Mouse (Mus musculus): ENCODE results near the gene Nae1. TPM values are rescaled to one million over a fixed set of nuclear protein-coding genes. Genes with fewer than 3 reads are reported as not detected.

Nae1 gene
- total and polyA plus RNA-seq, 3 experiments: 39.2 to 41.9 TPM; not detected in 1

- no peak for TF ChIP-seq NRF1 (IDR thresholded peaks at IDR 0.05; ENCODE audit: insufficient read depth, low read depth, low read length, poor library complexity, severe bottlenecking)
- no peak for TF ChIP-seq UBTF (IDR thresholded peaks at IDR 0.05; ENCODE audit: borderline replicate concordance, insufficient read depth, low read depth, low read length)
- no peak for TF ChIP-seq POLR2AphosphoS5 (IDR thresholded peaks at IDR 0.05; ENCODE audit: borderline replicate concordance, low read depth, low read length)
- 0 out of 2 replicates have a peak, but pooled peaks have one; percentile 14 for TF ChIP-seq GATA1 (IDR thresholded peaks at IDR 0.05; ENCODE audit: low read depth, low read length)
- TF ChIP-seq MYB (IDR thresholded peaks at IDR 0.05; ENCODE audit: low read depth, low read length): no peak
- TF ChIP-seq MYC (IDR thresholded peaks at IDR 0.05; ENCODE audit: low read depth, low read length): peak; percentile 49; the same call in 1 of the 2 replicates
- TF ChIP-seq MAZ (IDR thresholded peaks at IDR 0.05; ENCODE audit: low read depth, low read length): no peak
- TF ChIP-seq CHD2 (IDR thresholded peaks at IDR 0.05; ENCODE audit: low read length): no peak
- TF ChIP-seq CHD1 (IDR thresholded peaks at IDR 0.05; ENCODE audit: low read depth, low read length): no peak
- TF ChIP-seq CTCF (IDR thresholded peaks at IDR 0.05 in 2 of 3, conservative IDR thresholded peaks at IDR 0.05 in 1 of 3; ENCODE audit: control insufficient read depth in 1 of 3, insufficient read depth in 1 of 3, low read depth in 2 of 3, low read length in 3 of 3, poor library complexity in 1 of 3, severe bottlenecking in 1 of 3): no peak; a peak in 1 of 6 replicates
- no peak for TF ChIP-seq ZMIZ1 (IDR thresholded peaks at IDR 0.05; ENCODE audit: low read depth, low read length)
- no peak for TF ChIP-seq POLR2AphosphoS2 (IDR thresholded peaks at IDR 0.05; ENCODE audit: low read length)
- TF ChIP-seq SIN3A (IDR thresholded peaks at IDR 0.05; ENCODE audit: low read length): no peak
- TF ChIP-seq ZNF384 (IDR thresholded peaks at IDR 0.05; ENCODE audit: low read depth, low read length): peak; percentile 76
- no peak for TF ChIP-seq NELFE (IDR thresholded peaks at IDR 0.05; ENCODE audit: low read depth, low read length)
- peak; percentile 84 for TF ChIP-seq USF1 (IDR thresholded peaks at IDR 0.05; ENCODE audit: low read depth, low read length)
- TF ChIP-seq MEF2A (IDR thresholded peaks at IDR 0.05; ENCODE audit: extremely low read depth, insufficient replicate concordance, low read depth, low read length, poor library complexity, severe bottlenecking): no peak
- TF ChIP-seq POLR2A (IDR thresholded peaks at IDR 0.05; ENCODE audit: control insufficient read depth in 1 of 2, insufficient read depth in 1 of 2, low read depth in 1 of 2, low read length in 2 of 2, poor library complexity in 1 of 2): no peak
- no peak for TF ChIP-seq SMC3 (IDR thresholded peaks at IDR 0.05; ENCODE audit: low read depth, low read length)
- no peak for TF ChIP-seq TCF12 (IDR thresholded peaks at IDR 0.05; ENCODE audit: low read depth, low read length)
- no peak for TF ChIP-seq ELF1 (IDR thresholded peaks at IDR 0.05; ENCODE audit: low read depth, low read length)
- TF ChIP-seq ETS1 (IDR thresholded peaks at IDR 0.05; ENCODE audit: low read depth, low read length): peak; percentile 10; the same call in 1 of the 2 replicates
- no peak for TF ChIP-seq EP300 (IDR thresholded peaks at IDR 0.05; ENCODE audit: low read depth in 1 of 2, low read length in 2 of 2)
These were observed 1.6 kb upstream of the Nae1 start (continued) for GRCm38 (mm10) chr8:104536028-104536427.

- Histone ChIP-seq H3K9ac (ENCODE audit: control insufficient read depth, low read depth, low read length, poor library complexity, severe bottlenecking) (peak overlapping the region; percentile 60), H3K9me3 (replicated peaks; ENCODE audit: insufficient read depth, low read length) (no peaks in the 10 kb centered on the region), H3K27me3 (ENCODE audit: control insufficient read depth in 1 of 2, insufficient read depth in 2 of 2, low read length in 2 of 2) (no peaks in the 10 kb centered on the region), H3K36me3 (ENCODE audit: control insufficient read depth in 1 of 2, insufficient read depth in 2 of 2, low read length in 2 of 2) (peaks cover 0 to 20% of the 10 kb centered on the region in 2 experiments; a peak in 2 of 4 replicates), H3K27ac (ENCODE audit: control insufficient read depth, low read depth, low read length) (peak overlapping the region; percentile 63), H3K4me1 (ENCODE audit: control insufficient read depth in 1 of 2, insufficient read depth in 2 of 2, low read length in 2 of 2) (peaks cover 3 to 18% of the 10 kb centered on the region in 2 experiments; a peak in 3 of 4 replicates), H3K79me2 (ENCODE audit: control insufficient read depth, insufficient read depth, low read length, poor library complexity) (peaks cover 21% of the 10 kb centered on the region), H3K4me3 (ENCODE audit: control insufficient read depth in 1 of 2, insufficient read depth in 1 of 2, low read depth in 2 of 2, low read length in 2 of 2) (peak overlapping the region; percentile 54 to 90)
- peak; percentile 57 for DNase-seq (ENCODE audit: low read depth, low spot score)
- TF ChIP-seq SIN3A (IDR thresholded peaks at IDR 0.05; ENCODE audit: low read length) (peak; percentile 72), BHLHE40 (IDR thresholded peaks at IDR 0.05; ENCODE audit: borderline replicate concordance, low read depth, low read length) (0 out of 2 replicates have a peak, but pooled peaks have one; percentile 14), MXI1 (IDR thresholded peaks at IDR 0.05; ENCODE audit: low read depth, low read length) (peak; percentile 58; the same call in 1 of the 2 replicates), HCFC1 (IDR thresholded peaks at IDR 0.05; ENCODE audit: low read depth, low read length) (peak; percentile 38; the same call in 1 of the 2 replicates), ETS1 (IDR thresholded peaks at IDR 0.05; ENCODE audit: low read depth, low read length) (peak; percentile 6; the same call in 1 of the 2 replicates), CHD2 (IDR thresholded peaks at IDR 0.05; ENCODE audit: low read length) (no peak), USF1 (IDR thresholded peaks at IDR 0.05; ENCODE audit: low read depth, low read length) (no peak), CHD1 (IDR thresholded peaks at IDR 0.05; ENCODE audit: low read depth, low read length) (no peak), MAX (IDR thresholded peaks at IDR 0.05; ENCODE audit: low read length) (peak; percentile 41; the same call in 1 of the 2 replicates), MAZ (IDR thresholded peaks at IDR 0.05; ENCODE audit: low read depth, low read length) (no peak), POLR2AphosphoS5 (IDR thresholded peaks at IDR 0.05; ENCODE audit: borderline replicate concordance, low read depth, low read length) (no peak)
These were observed 941 bp upstream of the Nae1 start for GRCm38 (mm10) chr8:104535378-104535777.

Data from MEL (cell line).